Mouse (Mus musculus): ENCODE measurements around the gene St6galnac5. TPM values are rescaled to one million over a fixed set of nuclear protein-coding genes. Genes with fewer than 3 reads are reported as not detected.

The St6galnac5 gene
- polyA plus RNA-seq, 1 experiment from 2014 or later, result 1.2 TPM

DNA sequence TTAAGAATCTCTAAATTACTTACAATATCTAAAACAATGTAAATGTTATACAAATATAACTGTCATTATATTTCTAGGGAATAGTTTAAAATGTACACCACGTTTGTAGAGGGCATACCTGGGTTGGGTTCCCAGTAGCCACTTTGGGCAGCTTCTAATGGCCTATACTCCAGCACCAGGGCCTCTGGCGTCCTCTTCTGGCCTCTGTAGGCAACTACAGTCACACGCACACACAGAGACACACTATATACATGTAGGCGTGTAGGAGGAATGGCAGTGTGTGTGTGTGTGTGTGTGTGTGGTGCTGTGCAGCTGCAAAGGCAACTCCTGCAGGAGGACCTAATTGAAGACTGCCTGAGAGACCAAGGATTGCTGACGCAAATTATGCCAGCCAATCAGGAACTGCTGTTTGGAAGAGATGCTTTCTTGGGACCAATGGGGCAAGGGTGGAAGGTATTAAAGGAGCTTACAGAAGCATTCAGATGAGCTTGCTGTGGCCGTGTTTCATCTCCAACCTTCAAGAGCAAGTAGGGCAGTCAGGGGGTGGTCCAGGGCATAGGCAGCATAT is 106.2 kb downstream of the St6galnac5 start:
- H3K27me3 ChIP-seq, result no peaks in the 10 kb centered on the region
- no peak overlapping the region for H3K4me2 ChIP-seq
- H3K36me3 ChIP-seq, result no peaks in the 10 kb centered on the region
- H3K4me1 ChIP-seq, result peaks cover 10% of the 10 kb centered on the region
- H3K4me3 ChIP-seq (replicated peaks), result no peak overlapping the region
- ATAC-seq (replicated peaks; ENCODE audit: low FRiP score), result no peak
- H3K9me3 ChIP-seq (replicated peaks), result no peaks in the 10 kb centered on the region
- WGBS, result 83% methylated on average over 6 of the region's 6 CpGs
- no peak overlapping the region for H3K27ac ChIP-seq
- no peak overlapping the region for H3K9ac ChIP-seq

DNA sequence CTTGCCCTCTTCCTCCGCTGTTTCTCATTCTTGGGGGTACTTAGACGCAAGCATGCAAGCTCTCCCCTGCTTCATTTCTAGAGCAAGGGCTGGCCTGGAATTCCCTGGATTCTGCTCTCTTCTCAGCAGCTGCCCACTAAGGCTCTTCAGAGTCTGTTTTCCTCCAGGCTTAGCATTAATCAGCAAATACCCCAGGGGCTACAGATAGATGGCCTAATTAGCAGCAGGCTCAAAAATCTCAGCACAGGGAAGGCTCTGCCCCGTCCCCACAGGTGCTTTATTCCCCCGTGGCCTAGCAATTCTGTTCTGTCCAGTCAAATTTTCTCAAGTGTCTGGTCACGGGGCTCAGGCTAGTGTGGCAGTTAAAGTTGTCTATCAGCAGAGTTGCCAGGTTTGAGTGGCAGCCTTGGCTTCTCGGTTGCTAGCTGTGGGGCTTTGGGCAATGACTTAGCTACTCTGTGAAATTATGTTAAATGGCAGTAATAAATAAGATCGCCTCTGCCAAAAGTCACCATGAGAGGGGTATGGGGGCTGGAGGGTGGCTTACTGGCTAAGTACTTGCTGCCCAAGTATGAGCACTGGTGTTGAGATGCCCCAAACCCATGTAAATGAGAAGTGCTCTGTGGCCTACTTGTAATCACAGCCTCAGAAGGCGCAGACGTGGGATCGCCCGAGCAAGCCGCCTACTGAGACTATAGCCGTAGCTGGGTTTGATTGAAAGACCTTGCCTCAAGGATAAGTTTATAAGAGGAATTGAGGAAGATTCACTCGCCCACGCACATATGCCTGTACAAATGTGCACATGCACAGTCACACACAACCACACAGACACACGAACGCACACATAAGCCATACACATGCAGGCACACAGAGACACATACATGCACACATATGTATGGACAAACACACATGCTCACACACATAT is 107.4 kb downstream of the St6galnac5 start:
- Histone ChIP-seq H3K36me3 (no peaks in the 10 kb centered on the region), H3K27ac (no peak overlapping the region), H3K4me1 (peaks cover 8% of the 10 kb centered on the region), H3K4me3 (replicated peaks) (no peak overlapping the region), H3K4me2 (no peak overlapping the region), H3K9ac (no peak overlapping the region), H3K9me3 (replicated peaks) (no peaks in the 10 kb centered on the region), H3K27me3 (no peaks in the 10 kb centered on the region)
- ATAC-seq (replicated peaks; ENCODE audit: low FRiP score), result no peak
- WGBS, result 89% methylated on average over 17 of the region's 17 CpGs

DNA sequence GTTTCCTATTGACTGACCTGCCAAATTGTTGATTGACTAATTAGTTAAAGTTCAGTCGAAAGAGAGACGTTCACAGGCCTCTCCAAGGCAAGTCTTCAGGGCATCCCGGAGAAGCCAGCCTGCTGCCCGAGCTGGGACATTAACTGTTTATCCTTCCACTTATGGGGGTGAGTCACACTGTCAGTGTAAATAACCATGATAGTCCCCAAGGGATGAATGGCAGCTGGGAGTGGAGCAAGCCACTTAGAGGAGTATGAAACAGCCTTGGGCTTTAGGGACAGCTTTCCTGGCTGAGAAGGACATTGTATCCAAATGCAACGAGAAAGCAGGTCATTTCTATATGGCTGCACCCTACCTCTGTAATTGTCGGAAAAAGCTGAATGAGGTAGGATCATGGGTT is 109.5 kb downstream of the St6galnac5 start:
- WGBS, result 47% methylated on average over 6 of the region's 6 CpGs
- no peak for ATAC-seq (replicated peaks; ENCODE audit: low FRiP score)

DNA sequence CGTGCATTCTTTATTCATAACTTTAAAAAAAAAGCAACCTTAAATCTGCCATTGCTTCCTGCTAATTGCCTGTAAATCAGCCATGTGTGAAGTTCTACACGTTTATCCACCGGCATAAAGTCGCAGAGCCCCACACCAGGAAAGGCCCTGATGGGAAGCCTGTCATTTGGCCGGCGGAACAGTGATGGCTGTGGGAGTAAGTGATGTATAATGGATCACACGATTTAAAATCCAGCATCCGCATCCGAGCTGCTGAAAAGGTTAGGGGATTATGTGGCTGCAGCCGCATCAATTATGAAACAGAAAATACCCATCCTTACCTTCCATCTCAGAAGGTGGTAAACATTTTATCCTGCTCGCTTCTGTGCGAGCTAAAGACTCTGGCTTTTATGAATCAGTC is 110.0 kb downstream of the St6galnac5 start:
- no peak overlapping the region for H3K27ac ChIP-seq
- no peak overlapping the region for H3K4me2 ChIP-seq
- H3K9me3 ChIP-seq (replicated peaks), result no peaks in the 10 kb centered on the region
- no peak for ATAC-seq (replicated peaks; ENCODE audit: low FRiP score)
- no peak overlapping the region for H3K4me3 ChIP-seq (replicated peaks)
- WGBS, result 40% methylated on average over 12 of the region's 12 CpGs
- no peak overlapping the region for H3K9ac ChIP-seq
- no peaks in the 10 kb centered on the region for H3K36me3 ChIP-seq
- H3K27me3 ChIP-seq, result no peaks in the 10 kb centered on the region
- H3K4me1 ChIP-seq, result peaks cover 8% of the 10 kb centered on the region; the same call in 1 of the 2 replicates

More for the DNA sequence above, 109.5 kb downstream of the St6galnac5 start:
- no peak overlapping the region for H3K4me3 ChIP-seq (replicated peaks)
- no peaks in the 10 kb centered on the region for H3K9me3 ChIP-seq (replicated peaks)
- no peaks in the 10 kb centered on the region for H3K27me3 ChIP-seq
- H3K27ac ChIP-seq, result no peak overlapping the region
- no peak overlapping the region for H3K9ac ChIP-seq
- H3K4me1 ChIP-seq, result peaks cover 8% of the 10 kb centered on the region; the same call in 1 of the 2 replicates
- no peak overlapping the region for H3K4me2 ChIP-seq
- H3K36me3 ChIP-seq, result no peaks in the 10 kb centered on the region

DNA sequence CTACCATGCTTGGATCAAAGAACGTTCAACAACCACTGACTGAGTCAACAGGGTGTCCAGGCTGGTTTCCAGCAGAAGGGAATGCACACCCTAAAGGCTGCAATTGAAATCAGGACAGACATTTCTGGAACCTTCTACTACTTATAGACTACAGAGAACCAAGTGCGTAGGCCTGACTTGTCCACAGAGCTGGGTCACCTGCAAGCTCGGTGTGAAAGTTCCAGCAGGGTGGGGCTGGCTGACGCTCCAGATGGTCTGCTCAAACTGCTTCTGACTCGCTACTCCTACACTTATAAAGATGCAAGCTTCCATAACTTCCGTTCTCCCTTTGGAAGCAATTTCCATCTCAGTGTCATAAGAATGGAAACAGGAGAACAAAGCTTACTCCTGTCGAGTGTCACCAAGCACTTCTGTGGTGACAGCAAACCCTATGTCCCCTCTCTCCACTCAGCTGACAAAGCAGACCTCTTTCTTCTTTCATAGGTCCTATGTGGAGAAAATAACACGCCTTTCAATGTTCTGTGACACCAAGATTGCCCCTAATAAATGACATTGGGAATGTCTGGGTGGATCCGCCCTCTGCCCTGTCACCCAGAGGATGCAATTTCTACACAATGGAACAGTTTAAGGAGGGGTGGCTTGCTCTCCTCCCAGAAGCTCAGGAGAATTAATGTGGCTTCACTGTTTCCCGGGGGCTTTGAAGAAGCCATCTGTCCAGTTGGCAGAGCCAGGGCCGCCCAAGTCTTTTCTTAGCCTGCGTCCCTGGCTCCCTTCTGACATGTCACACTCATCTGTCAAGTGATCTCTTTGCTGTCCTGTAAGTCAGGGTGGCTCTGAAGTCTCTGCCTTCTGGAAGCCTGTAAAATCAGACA is 114.2 kb downstream of the St6galnac5 start:
- ATAC-seq (replicated peaks; ENCODE audit: low FRiP score), result no peak
- no peak overlapping the region for H3K27ac ChIP-seq
- H3K4me1 ChIP-seq, result peaks cover 8% of the 10 kb centered on the region; the same call in 1 of the 2 replicates
- H3K9ac ChIP-seq, result no peak overlapping the region
- H3K27me3 ChIP-seq, result no peaks in the 10 kb centered on the region
- WGBS, result 53% methylated on average over 12 of the region's 12 CpGs
- H3K4me2 ChIP-seq, result no peak overlapping the region
- no peaks in the 10 kb centered on the region for H3K9me3 ChIP-seq (replicated peaks)
- no peaks in the 10 kb centered on the region for H3K36me3 ChIP-seq
- H3K4me3 ChIP-seq (replicated peaks), result no peak overlapping the region

DNA sequence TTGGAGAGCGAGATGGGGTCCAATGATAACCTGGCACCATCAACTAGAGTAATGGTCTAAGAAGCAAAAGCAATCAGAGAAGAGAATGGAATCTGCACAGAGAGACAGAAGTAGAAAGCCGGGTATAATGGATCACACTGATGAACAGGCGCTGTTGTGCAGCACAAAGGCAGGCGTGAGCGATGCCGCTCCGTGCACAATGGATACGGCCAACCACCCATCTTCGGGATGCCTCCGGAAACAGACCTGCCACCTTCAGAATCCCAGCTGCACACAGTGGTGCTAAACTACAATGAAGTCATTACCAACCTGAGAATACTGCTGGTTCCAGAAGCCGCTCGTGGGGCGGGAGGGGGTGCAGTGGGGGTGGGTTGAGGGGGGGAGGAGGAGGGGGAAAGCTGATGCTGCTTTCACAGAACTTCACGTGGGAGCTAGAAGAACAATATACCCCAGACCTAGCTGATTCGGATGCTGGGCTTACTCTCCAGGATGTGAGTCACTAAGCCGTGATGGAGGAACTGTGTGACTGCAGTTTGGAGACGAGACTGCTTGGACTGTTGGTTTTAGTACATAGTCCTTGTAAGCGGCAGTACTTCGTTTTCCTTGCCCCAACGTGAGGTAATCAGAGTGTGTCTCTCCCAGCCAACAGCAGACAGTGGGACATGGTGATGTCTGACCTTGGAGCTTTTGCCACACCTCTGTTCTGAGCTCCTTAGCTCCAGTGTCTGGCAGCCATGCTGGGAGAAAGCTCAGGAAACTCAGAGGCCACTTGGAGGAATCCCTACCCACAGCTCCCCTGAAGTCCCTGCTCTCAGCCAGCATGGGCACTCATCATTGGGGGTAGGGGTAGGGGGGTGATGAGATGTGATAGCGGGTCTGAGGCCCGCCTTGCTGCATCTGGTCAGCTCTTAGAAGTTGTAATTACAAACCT is 115.7 kb downstream of the St6galnac5 start:
- WGBS, result 75% methylated on average over 22 of the region's 22 CpGs
- Histone ChIP-seq H3K27ac (no peak overlapping the region), H3K36me3 (no peaks in the 10 kb centered on the region), H3K4me3 (replicated peaks) (no peak overlapping the region), H3K4me2 (no peak overlapping the region), H3K9ac (no peak overlapping the region), H3K27me3 (no peaks in the 10 kb centered on the region), H3K9me3 (replicated peaks) (no peaks in the 10 kb centered on the region), H3K4me1 (0 out of 2 replicates have a peak, but pooled peaks cover 3% of the 10 kb centered on the region)
- ATAC-seq (replicated peaks; ENCODE audit: low FRiP score), result no peak

DNA sequence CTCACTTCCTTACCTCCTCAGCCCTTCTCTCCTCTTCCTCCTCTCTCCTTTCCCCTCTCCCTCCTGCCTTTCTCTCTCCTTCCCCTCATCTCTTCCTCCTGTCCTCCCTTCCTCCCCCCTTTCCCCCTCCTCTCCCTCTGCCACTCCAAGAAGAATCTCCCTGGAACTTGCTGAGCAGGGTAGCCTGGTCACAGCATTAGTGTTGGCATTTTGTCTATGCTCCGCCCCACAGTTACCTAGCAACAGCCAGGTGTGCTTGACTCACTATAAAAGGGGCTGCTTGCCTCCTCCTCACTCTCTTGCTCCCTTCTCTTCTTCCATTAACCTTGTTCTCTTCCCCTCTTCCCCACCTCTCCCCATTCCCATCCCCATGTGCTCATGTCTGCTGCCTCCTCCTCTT is 120.1 kb downstream of the St6galnac5 start:
- Histone ChIP-seq H3K4me2 (no peak overlapping the region), H3K4me1 (no peaks in the 10 kb centered on the region), H3K9ac (no peak overlapping the region), H3K27ac (no peak overlapping the region), H3K9me3 (replicated peaks) (no peaks in the 10 kb centered on the region), H3K36me3 (no peaks in the 10 kb centered on the region), H3K4me3 (replicated peaks) (no peak overlapping the region), H3K27me3 (no peaks in the 10 kb centered on the region)
- ATAC-seq (replicated peaks; ENCODE audit: low FRiP score), result no peak
- WGBS, result 90% methylated on average over 1 of the region's 1 CpGs

DNA sequence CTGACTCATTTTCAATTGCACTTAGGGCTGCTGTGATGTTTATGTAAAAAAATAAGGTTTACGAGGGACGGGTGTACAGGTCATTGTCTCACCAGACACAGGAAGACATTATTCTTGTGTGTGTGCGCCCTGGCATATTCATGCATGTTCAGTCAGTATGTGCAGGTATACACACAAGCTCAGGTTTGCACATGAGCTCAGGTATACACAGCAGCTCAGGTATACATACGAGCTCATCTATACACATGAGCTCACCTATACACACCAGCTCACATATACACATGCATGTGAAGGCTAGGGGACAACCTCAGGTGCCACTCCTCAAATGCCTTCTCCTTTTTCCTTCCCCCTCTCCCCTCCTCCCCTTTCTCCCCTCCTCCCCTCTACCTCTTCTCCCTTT is 120.6 kb downstream of the St6galnac5 start:
- Histone ChIP-seq H3K9ac (no peak overlapping the region), H3K4me1 (0 out of 2 replicates have a peak, but pooled peaks cover under 1% of the 10 kb centered on the region), H3K9me3 (replicated peaks) (no peaks in the 10 kb centered on the region), H3K4me3 (replicated peaks) (no peak overlapping the region), H3K27me3 (no peaks in the 10 kb centered on the region), H3K36me3 (no peaks in the 10 kb centered on the region), H3K27ac (no peak overlapping the region), H3K4me2 (no peak overlapping the region)
- no peak for ATAC-seq (replicated peaks; ENCODE audit: low FRiP score)
- 45% methylated on average over 4 of the region's 4 CpGs for WGBS

DNA sequence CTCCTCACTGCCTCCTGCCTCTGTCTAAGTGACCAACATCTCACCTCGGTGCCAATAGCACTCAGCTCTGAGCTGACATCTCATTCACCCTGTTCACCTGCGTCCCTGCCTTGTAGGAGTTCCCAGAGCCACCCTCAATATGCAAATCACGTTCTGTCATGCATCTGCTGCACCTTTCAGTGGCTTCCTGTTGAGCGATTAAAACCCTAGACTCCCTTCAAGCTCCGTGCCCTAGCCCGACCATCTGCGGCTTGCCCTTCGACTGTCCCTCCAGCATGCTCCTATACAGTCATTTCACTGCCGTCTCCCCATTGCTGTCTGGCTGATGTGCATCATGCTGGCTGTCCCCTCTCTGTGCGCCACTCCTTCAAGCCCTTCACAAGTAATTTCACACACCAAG is 126.0 kb downstream of the St6galnac5 start:
- Histone ChIP-seq H3K27ac (no peak overlapping the region), H3K27me3 (no peaks in the 10 kb centered on the region), H3K4me1 (peaks cover 15% of the 10 kb centered on the region; the same call in 1 of the 2 replicates), H3K9ac (no peak overlapping the region), H3K4me2 (no peak overlapping the region), H3K4me3 (replicated peaks) (no peak overlapping the region), H3K36me3 (no peaks in the 10 kb centered on the region), H3K9me3 (replicated peaks) (no peaks in the 10 kb centered on the region)
- 37% methylated on average over 10 of the region's 10 CpGs for WGBS
- no peak for ATAC-seq (replicated peaks; ENCODE audit: low FRiP score)

DNA sequence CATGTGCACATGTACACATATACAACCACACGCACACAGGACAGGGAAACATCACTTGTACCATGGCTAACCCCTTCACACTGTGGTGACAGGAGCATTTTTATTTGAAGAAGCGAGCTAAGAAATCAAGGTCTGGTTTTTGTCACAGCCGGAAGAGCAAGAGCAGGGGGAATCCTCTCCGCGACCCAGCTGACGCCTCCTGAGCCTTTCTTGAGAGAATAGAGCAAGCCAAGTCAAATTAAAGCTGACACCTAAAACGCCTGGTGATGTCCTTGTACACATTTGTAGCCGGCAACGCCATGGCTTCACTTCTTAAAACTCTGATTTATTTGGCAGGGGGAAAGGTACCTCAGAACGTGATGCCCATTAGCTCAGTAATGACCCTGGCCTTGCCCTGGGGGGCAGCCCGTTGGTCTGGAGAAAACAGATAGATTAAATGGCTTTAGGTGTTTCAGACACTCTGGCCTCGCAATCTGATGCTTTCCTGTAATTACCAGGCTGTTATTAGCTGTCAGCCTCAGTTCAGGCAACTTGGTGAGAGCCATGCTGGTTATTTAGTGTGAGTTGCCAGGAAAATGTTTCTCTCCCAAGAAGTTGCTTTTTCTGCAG is 126.9 kb downstream of the St6galnac5 start:
- WGBS, result 21% methylated on average over 12 of the region's 12 CpGs
- ATAC-seq (replicated peaks; ENCODE audit: low FRiP score), result peak; percentile 73
- Histone ChIP-seq H3K4me1 (peaks cover 15% of the 10 kb centered on the region; the same call in 1 of the 2 replicates), H3K27me3 (no peaks in the 10 kb centered on the region), H3K27ac (0 out of 2 replicates have a peak overlapping the region, but pooled peaks have one; percentile 46), H3K9ac (no peak overlapping the region), H3K36me3 (no peaks in the 10 kb centered on the region), H3K4me3 (replicated peaks) (no peak overlapping the region), H3K9me3 (replicated peaks) (no peaks in the 10 kb centered on the region), H3K4me2 (no peak overlapping the region)

DNA sequence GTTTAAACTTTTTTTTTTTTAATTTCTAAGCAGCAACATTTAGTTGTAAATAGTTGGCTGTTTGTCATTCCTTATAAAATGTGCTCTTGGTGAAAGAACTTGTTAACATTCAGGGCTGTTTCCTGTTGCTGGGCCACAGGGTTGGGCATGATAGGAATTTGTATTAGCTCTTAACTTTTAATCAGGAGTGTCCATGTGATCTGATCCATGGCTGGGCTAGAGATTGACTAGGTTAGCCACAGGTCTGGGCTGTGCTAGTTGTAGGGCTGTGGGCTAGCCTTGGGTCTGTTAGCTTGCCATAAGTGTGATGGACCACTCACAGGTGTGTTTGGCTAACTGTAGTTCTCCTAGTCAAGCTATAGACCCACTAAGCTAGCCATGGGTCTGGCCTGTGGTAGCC is 138.1 kb downstream of the St6galnac5 start:
- Histone ChIP-seq H3K9me3 (replicated peaks) (no peaks in the 10 kb centered on the region), H3K4me2 (no peak overlapping the region), H3K27ac (no peak overlapping the region), H3K4me1 (peaks cover 14% of the 10 kb centered on the region), H3K9ac (no peak overlapping the region), H3K36me3 (no peaks in the 10 kb centered on the region), H3K27me3 (no peaks in the 10 kb centered on the region), H3K4me3 (replicated peaks) (no peak overlapping the region)
- ATAC-seq (replicated peaks; ENCODE audit: low FRiP score), result no peak

Data from kidney, embryonic 15.5 days (tissue).